Mouse (Mus musculus) T-helper 1 cell (primary cell): ENCODE measurements at regions not wholly inside any gene's neighbourhood (a gene's known extent, or its start where the extent isn't known, plus 50 kb on each side); places are given as distances from the start of the nearest gene placed in this dataset.

Experiments
- in situ Hi-C: fragments of 300-600 bp; cut with MboI, MseI; formaldehyde crosslinking; loops from one replicate; pipeline ENCODE4 v1.15.1; 2025; ENCODE audit warnings: high pct_unique_total_duplicates

GRCm38 (mm10) chr7:134528026-134528425 lies 142.4 kb upstream of the Dock1 start:
- in situ Hi-C loops = no loop called here

DNA sequence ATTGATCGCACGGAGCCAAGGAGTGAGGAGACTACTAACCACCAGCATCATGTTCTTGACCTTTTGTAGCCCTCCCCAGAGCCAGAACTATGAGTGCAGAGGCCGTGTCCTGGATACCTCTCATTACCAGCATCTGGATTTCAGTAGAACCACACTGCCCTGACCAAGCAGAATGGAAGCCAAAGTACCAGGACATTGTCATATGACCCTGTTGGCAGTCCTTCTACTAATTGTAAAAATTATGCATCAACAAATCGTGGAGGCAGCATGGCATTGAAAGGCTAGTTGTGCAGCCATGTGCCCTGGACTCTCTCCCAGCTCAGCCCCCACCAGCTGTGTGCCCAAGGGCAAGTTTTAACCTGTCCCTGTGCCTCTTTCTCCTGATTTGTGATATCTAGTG lies 135.6 kb upstream of the Dock1 start:
- in situ Hi-C loops = no loop called here

DNA sequence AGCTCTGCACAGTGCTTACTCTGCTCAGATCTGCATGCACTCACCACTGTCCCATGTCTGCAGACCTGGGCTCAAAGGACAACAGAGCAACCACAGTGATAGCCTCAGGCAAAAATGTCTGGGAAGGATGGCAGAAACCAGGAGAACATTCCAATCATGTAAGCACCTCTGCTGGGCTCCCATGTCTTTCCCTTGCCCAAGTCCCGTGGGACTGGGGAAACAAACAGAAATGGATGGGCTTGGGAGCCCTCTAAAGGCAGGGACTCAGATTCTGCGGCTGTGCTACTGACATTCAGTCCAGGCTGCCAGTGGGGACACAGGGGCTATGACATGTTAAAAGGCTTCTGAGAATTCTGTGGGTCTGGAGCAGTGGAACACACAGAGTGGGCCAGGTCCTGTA lies 128.8 kb upstream of the Dock1 start:
- in situ Hi-C loops = no loop called here

DNA sequence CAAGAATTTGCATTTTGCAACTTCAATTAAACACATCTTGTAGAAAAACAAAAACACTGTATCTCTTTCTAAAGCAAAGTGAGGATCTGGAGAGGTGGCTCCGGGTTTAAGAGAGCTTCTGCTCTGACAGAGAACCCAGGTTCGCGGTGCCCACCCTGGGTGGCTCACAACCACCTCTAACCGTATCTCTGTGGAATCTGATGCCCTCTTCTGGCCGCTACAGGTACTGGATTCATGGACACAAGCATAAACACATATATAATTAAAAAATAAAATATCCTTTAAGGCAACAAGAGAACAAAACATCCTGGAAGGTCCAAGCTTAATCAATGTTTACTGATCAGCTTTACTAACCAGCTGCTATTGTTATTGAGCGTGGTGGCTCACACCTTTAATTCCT lies 124.3 kb upstream of the Dock1 start:
- in situ Hi-C loops = no loop called here

GRCm38 (mm10) chr7:134549286-134549919 lies 121.1 kb upstream of the Dock1 start:
- in situ Hi-C loops = no loop called here

DNA sequence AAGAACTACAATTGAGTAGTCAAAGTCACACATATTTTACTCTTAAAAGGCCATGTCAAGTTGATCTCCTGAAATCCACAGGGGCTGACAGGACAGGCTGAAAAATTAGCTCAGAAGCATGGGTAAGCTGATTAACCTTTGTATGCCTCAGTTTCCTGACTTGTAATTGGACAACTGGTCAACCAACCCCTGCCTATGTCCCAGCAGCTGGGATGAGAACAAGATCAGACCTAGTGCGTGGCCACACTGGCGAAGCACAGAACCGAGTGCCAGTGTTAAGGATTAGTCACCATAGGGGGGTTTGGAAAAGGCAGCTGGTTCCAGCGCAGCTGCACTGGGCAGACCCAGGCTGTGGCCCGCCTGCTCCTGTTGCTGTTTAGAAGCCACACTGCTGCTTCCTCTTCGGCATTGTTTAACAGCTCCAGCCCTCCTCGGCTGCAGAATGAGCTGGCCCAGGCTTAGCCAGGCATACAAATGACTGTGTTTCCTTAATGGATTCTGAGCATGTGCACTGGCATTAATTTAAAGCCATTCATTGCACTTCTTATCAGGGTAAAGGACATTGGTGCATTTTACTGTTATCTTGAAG lies 120.1 kb upstream of the Dock1 start:
- in situ Hi-C loops = no loop called here

DNA sequence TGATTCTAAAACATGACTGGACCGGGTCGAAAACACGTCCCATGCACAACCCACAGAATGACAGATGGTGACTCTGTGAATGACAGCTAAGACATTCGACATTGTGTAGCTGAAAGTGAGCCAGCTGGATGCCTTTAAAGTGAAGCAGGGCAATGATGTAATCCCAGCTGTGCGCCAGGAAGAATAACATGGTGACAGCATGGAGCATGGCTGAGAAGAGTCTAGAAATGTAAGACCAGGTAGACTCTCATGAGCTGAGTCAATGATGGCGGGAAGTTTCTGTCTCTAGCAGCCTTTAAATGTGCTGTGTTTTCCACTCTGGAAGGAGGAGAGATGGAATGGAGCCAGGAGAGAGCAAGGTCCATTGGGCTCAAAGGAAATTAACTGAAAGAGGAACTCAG lies 118.4 kb upstream of the Dock1 start:
- in situ Hi-C loops = no loop called here

DNA sequence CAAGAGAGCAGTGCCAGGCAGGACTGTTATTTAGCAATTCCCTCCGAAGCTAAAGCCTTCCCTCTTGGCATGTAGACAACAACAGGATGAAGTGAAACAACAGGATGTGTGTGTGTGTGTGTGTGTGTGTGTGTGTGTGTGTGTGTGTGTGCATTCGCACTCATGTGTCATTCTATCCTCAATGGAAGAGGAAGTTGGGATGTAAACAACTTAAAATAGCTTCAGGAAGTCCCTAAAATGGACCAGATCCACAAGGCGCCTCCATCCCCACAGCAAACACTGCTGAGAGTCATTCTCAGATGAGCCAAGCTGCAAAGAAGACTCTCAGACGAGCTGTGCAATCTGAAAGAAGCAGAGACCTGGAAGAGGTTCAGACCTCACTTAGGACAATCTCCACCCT lies 114.4 kb upstream of the Dock1 start:
- in situ Hi-C loops = no loop called here

DNA sequence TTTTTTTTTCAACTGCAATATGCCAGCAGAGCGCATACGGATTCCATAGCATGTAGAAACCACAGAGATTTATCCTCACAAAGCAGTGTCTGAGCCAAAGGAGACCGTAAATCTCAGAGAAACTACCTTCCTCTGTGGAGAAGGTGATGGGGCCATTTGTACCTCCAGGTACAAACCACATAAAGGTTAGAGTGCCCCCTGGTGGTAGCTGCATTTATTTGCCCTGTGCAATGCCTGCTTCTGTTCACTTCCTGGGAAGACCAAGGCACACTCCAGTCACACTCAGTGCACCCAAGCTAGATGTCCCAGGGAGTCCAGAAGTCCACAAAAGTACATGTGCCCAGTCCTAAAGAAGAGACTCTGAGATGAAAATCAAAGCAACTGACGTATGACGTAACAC lies 104.1 kb upstream of the Dock1 start:
- in situ Hi-C loops = no loop called here

GRCm38 (mm10) chr7:134569247-134569646 lies 101.2 kb upstream of the Dock1 start:
- in situ Hi-C loops = no loop called here

- in situ Hi-C loops = no loop called here
Observed at GRCm38 (mm10) chr7:134570176-134570810, 100.2 kb upstream of the Dock1 start.

GRCm38 (mm10) chr7:134581746-134582145 lies 88.7 kb upstream of the Dock1 start:
- in situ Hi-C loops = no loop called here

DNA sequence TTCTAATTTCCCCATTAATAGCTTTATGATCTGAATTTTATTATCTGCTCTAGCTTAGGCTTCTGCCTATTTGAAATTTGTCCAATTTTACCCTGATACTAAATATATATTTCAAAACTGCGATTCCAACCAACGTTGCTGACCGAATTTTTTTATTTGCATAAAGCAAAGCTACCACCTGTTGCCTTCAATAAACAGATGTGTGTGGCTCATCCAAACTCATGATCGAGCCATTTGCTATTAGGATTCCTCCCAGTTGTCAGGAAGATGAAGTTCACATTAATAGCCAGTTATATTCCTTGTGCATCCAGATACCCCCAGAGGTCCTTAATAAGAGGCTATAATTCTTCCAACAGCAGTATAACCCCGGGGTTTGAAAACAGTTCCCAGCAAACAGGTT lies 85.0 kb upstream of the Dock1 start:
- in situ Hi-C loops = no loop called here

- in situ Hi-C loops = no loop called here
Observed at GRCm38 (mm10) chr7:134586990-134587389, 83.5 kb upstream of the Dock1 start.

DNA sequence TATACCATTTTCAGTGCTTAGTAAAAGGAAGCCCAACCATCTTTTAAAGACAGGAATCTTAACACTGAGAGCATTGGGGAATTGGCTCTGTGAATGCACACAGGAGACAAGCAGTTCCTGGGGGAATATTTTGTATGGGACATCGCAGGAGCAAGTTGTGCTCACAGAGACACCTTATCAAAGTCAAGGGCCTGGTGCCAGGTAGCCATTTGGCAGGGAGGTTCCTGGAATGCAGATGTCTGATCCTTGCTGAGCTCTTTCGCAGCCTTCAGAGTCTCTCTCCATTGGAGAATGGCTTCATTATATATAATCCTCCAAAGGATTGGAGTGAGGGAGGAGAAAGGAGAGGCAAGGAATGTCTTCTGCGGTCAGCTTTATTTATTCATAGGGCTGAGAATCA lies 62.6 kb upstream of the Dock1 start:
- in situ Hi-C loops = loop anchor here (10.0 kb wide), 1 partner anchor 1187 kb away; no protein-coding TSS in a partner anchor

GRCm38 (mm10) chr7:134610159-134610558 lies 60.3 kb upstream of the Dock1 start:
- in situ Hi-C loops = no loop called here

DNA sequence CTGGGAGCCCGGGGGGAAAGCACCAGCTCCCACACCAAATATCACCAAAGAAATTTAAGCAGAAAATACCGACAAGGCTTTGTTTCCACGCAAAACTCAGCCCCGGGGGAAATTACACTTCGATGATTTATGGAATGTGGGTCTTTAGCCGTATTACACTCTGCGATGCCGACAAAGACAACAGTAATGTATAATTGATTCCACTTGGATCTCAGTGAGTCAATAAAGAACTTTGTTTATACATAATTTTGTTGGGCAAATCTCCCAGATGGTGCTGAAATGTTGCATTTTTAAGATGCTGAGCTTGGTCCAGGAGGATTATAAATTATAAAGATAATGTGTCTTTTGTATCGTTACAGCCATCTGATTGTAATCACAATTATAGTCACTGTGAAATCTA lies 59.1 kb upstream of the Dock1 start:
- in situ Hi-C loops = no loop called here

DNA sequence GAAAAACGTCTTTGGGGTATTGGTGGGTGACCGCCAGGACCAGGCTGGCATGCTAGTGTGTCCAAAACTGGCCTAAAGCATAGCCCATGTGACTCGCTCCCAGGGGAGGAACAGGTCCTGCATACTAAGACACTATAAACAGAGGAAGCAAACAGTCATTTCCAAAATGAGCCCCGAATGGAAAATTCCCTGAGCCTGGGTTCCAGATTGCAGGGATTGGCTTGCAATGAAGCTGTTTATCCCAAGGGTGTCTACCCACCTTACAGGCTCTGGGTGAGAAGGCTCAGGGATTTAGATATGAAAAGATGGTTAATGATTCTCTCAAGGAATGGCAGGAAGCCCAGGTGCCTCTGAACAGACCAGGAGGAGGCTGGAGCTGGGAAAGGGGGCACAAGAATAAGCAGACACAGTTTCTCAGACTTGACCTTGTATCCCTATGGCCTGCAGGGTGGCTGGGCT lies 58.2 kb upstream of the Dock1 start:
- in situ Hi-C loops = no loop called here

DNA sequence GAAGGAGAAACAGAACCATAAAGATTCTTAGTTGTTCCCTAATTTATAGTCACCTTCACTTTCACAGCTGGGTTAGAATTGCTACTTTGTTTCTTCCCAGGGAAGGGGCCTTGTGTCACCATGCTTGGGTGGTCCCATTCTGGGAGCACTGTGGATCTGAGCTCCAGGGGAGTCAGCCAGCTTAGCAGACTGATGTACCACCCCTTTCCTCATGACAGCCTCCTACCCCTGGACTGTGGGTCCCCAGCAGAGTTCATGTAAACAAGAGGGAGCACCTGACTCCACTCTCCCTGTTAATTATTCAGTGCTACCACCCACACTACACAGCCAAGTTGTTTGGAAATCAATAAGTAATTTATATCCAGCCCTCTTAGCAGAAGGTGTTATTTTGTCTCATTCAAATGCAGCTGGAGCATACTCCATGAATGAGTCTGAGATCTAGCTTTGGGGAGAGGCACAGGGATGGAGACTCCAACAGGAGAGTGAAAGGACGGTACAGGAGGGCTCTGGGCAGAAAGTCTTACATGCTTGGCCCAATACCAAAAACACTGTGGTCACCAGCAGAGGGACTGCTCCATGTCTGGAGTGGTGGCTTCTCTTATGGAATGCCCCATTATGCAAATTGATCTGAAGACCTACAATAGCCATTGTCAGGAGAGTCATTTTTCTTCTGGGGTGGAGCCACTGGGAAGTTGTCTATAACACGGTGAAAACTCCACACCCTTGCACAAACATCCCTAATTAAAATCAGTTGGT lies 51.1 kb upstream of the Dock1 start:
- in situ Hi-C loops = no loop called here

- in situ Hi-C loops = no loop called here
Observed at GRCm38 (mm10) chr7:134620006-134620405, 50.4 kb upstream of the Dock1 start.
